Mouse (Mus musculus) CH12F3 (cell line): ENCODE results near the gene Plk3.

Experiments
- in situ Hi-C: fragments of 300-500 bp; cut with MboI; formaldehyde crosslinking; loops from 2 replicates; pipeline ENCODE4 v1.14.3; 2020; ENCODE audit warnings: low sequenced_read_pairs

The Plk3 gene

DNA sequence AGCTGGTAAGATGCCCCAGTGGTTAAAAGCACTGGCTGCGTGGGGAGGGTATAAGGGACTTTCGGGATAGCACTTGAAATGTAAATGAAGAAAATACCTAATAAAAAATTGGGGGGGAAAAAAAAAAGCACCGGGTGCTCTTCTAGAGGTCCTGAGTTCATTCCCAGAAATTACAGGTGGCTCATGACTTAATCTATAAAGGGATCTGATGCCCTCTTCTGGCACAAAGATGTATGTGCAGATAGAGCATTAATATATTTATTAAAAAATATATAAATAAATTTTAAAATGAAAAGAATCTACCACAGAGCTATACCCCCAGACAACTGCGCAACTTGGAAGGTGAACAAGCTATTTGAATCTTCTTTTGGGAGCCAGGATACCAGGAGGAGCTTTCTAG is 6.8 kb upstream of the Plk3 start:
- in situ Hi-C loops: loop anchor here (10.0 kb wide), 1 partner anchor 116 kb away; no protein-coding TSS in a partner anchor

DNA sequence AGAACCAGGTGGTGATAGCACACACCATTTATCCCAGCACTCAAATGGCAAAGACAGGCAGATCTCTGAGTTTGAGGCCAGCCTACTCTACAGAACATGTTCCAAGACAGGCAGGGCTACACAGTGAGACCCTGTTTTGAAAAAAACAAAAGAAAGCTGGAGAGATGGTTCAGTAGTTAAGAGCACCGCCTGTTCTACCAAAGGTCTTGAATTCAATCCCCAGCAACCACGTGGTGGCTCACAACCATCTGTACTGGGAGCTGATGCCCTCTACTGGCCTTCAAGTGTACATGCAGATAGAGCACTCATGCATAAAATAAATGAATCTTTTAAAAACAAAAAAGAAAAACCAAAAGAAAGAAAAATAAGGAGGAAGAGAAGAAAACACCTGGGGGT is 5.5 kb upstream of the Plk3 start:
- in situ Hi-C loops: no loop called here

DNA sequence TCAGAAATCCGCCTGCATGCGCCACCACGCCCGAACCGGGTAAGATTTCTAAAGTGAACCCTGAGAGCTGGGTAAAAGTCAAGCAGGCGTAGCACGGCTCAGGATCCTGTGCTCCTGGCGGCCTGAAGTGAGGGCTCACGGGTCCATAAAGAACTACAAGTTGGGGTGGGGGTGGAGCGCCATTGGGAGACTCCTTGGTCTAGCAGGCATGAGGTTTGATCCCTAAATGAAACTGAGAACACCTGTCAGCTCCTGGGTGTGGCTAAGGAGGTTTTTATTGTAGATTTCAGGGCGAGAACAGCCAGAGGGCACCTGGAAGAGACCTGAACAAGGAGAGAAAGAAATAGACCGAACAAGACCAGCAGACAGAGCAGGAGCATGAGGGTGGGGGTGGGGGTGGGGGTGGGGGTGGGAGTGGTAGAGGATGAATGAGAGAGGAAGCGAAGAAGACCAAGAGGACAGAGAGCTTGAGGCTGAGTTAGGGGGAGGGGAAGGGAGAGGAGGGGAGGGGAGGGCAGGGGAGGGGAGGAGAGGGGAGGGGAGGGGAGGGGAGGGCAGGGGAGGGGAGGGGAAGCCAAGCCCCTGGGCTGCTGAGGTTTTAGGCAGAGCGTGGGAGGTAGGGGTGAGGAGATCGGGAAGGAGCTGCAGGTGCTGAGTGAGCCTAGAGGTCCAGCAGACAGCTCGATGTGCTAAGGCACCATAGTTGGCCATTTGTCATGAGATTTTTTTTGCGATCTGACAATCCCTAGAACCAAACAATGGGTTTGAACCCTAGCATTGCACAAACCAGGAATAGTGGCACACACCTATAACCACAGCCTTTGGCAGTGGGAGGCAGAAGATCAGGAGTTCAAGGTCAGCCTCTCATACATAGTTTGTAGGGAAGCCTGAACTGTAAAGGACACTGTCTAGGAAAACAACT is 4.8 kb upstream of the Plk3 start:
- in situ Hi-C loops: no loop called here

DNA sequence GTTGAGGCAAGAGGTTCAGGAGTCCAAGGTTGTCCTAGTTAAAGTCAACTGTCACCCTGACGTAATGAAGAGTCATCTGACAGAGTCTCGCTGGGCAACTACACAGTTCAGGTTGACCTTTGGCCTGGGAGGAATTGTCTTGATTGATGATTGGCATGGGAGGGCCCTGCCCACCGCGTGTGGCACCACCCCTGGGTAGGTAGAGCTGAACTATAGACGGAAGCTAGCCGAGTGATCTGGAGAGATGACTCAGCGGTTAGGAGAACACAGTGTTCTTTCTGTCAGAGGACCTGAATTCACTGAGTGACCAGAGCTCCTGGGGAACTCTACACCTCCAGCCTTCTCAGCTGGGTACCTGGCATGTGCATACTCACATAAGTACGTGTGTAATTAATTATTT is 2.3 kb upstream of the Plk3 start:
- in situ Hi-C loops: no loop called here

DNA sequence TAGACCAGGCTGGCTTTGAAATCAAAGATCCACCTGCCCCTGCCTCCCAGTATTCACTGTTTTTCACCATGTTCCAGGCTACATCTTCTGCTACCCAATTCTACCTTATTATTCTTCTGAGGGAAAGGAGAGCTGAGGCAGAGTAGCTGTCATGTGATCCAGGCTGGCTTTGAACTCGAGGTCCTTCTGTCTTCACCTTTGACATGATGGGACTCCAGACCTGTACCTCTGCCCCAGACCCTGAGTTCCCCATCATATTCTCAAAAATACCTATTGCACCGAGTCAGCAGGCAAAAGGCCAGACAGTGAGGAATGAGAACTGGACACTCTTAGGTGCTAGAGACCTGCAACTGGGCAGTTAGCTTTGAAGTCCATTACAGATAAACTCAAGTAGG is 835 bp upstream of the Plk3 start:
- in situ Hi-C loops: no loop called here

DNA sequence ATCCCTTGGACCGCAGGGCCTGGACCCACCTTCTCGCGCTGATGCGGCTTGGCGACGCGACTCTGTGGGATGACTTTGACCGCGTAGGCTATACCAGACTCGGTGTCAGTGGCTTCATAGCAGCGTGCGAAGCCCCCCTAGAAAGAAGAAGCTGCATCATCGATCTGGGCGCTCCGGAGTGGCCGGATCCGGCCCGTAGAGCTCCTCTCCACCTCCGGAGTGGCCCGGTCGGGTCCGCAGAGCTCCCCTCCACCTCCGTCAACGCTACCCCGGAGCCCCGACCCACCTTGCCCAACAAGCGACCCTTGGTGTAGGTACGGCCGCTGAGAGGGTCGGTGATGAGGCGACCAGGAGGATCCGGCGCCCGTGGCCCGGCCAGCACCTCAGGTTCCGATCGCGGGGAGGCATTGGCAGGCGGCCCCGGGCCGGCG is 382 bp downstream of the Plk3 start:
- in situ Hi-C loops: no loop called here

DNA sequence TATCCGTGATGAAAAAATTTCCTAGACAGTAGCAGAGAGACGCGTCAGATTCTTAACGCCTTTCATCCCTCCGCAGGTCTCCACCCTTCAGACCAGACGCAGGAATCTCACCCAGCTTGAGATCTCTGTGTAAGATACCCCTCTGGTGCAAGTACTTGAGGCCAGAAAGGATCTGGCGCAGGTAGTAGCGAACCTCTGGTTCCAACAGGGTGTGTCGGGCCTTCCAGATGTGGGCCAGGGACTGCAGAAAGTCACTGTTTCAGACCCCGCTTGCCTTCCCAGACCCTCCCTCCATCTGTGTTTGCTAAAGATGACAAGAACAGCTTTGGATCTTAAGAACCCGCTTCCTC is 994 bp downstream of the Plk3 start:
- in situ Hi-C loops: no loop called here

DNA sequence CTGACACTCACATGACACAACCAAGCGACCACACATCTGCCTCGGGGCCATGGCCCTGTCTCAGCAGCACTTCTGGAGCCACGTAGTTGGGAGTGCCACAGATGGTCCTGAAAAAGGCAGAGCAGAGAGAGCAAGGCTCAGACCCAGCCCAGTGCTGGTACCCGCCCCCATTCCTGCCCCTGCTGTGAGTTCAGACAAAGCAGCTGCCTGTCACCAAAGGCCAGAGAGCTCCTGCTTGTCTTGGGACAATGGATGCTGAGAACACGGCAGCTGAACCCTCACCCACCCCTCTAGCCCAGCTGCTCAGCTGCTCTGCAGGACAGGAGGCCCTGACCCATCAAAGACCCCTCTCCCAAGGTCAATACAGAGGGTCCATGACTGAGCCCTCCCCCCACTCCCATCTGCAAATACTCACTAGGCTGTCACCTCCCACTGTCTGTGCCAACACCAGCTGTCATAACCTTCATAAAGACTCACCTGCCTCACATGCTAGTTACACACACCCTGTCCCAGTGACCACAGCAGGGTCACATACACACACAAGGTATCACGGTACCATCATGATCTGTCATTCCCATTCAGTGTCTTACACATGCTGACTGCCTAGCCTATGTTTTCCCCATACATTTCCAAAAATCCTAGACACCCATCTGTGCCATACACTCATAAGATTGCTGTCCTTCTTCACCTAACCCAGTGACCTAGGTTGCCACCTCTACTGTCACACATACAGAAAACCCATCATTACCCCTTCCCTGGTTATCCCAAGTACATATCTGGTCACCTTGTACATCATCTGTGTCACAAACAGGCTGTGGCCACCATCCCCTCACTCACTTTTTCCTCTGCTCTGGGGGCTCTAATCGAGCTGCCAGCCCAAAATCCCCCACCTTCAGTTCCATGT is 1.6 kb downstream of the Plk3 start:
- in situ Hi-C loops: no loop called here

DNA sequence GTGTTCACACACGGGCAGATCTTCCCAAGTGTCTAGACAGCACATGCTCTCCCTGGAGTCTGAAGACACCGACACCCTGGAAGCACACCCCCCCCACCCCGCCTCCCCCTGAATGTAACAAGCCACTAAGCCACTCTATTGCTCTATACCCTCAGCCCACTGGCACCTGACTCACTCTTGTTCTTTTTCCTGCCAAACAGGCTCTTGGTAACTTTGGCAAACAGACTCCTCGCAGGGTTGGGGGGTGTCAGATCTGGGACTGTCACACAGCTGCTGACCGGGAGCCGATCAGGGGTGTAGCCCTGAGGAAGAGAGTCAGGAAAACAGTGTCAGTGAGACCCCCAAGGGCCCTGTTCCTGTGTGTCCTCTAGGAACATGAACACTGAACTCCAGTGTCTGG is 2.6 kb downstream of the Plk3 start:
- in situ Hi-C loops: no loop called here

DNA sequence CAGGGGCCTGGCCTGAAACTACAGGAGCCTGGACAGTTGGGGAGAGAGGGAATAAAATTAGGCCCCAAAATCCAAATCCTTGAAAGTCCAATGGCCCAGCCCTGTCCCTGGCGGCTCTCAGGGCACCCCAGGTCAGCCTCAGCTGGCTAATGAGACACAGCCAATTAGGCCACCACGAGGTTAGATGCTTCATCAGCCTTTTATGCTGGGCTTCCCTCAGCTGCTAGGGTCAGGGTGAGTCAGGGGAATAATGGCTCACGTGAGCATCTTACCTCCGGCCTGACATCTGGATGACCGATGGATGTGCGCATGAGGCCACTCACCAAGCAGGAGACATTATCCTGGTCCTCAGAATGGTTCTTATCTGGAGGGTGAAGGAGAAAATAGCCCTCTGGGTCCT is 3.0 kb downstream of the Plk3 start:
- in situ Hi-C loops: no loop called here

DNA sequence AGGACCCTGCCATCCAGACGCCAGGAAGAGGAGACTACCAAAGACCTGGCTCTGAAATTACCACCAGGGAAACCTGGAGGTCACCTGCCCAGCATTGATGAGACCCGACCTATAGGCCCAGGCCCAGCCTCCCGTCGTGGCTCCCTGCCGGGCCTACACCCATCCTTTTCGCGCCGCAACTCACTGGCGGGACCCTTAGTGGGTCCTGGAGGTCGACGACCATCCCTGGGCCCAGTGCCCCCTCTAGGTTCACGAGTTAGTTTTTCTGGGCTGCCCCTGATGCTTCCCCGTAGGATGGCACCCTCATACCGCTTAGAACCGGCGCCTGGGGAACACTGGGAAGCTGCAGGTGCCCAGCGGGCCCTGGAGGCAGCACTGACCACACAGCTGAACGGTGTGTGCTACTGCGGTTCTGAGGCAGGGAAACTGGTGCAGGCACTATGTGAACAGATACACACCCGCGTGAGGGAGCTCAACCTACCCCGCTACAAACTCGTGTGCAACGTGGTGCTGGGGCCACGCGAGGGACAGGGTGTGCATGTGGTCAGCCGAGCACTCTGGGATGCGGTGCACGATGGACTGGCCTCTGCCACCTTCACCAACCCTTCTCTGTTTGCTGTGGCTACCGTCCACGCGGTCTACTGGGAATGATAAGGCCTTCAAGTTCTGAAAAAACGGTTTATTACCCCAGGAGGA is 5.6 kb downstream of the Plk3 start:
- in situ Hi-C loops: no loop called here

DNA sequence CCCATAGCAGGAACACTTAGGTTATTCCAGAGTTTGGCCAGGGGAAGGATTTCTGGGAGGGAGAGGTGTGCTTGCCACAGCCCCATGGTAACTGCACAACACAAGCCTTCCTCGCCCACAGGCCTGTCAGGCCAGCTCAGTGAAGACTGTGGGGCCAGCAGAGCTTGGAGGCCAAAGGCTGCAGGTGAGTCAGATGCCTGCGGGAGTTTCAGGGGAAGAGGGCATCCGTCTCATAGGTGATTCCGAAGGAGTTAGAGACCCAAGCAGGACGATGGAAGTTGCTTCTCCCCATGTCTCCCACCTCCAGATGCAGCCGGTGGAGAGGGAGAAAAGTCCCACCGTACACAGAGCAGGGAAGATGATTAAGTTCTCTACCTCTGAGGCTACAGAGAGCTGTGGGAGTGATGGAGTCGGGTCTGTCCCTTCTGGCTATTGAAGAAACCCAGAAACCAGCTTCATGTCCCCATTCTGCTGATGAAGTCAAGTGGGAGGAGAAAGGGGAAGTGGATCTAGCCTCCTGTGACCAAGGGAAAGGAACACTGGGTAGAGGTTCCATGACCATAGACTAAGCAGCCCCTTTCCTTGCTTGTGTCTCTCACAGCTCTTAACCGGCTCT is 7.0 kb downstream of the Plk3 start, which contains the start of gene Tctex1d4:
TSS of gene Tctex1d4 (plus strand) at position 120 of the 616 bp plus-strand sequence.
- in situ Hi-C loops: no loop called here

DNA sequence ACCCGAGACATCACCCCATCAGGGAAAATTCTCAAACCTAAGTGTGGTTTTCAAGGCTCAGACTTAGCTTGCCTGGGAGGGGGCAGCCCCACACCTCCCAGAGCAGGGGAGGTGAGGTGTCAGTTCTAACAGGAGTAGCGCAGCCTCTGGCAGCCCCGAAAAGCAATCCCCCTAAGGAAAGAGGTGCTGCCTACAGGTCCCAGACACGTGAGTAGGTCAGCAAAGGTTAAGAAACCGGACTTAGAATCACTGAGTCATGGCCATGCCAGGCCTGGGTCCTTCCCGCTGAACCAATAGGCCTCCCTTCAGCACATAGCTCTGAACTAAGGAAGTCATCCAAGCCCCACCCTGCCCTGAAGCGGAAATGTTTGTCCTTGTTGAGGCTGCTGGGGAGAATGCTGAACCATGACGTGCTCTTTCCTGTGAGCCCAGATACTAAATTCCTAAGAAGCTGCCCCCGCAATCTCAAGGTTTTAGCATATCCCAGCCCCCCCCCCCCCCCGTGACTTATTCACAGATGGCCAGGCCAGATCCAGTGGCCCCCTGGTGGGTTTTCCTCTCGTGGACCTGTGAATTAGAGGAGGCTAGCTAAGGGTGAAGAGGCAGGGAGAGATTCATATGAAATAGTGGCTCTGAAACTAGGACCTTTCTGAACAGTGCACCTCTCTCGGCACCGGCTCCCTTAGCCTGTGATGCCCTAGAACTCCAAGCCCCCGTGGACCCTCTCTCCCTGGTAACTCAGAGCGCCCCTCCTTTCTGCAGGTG is 7.7 kb downstream of the Plk3 start:
- in situ Hi-C loops: no loop called here

DNA sequence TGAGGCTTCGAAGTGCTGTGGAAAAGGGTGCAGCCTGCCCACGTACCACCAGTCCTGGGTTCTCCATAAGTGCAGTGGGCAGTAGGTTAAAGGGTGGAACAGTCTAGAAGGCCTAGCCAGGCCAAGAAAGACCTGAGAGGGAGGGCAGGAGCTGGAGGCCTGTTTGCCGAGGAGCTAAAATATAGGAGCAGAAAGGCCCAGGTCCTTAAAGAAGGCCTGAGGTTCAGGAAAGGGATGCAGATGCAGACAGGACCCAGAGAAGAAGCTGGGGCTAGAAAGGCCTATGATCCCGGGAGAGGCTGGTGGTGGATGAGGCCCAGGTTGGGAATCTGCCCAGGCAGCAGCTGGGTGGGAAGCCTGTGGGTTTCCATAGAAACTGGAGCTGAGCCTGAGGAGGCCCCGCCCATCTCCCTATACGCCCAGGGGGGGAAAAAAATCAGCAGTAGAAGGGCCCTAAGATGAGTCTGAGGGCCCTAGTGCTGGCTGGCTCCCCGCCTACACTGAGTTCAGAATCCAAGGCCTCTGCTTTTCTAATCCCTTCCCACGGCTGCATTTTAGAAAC is 8.3 kb downstream of the Plk3 start, which contains the start of gene Btbd19:
TSS of gene Btbd19 (minus strand) at position 378 of the 562 bp plus-strand sequence.
- in situ Hi-C loops: no loop called here

DNA sequence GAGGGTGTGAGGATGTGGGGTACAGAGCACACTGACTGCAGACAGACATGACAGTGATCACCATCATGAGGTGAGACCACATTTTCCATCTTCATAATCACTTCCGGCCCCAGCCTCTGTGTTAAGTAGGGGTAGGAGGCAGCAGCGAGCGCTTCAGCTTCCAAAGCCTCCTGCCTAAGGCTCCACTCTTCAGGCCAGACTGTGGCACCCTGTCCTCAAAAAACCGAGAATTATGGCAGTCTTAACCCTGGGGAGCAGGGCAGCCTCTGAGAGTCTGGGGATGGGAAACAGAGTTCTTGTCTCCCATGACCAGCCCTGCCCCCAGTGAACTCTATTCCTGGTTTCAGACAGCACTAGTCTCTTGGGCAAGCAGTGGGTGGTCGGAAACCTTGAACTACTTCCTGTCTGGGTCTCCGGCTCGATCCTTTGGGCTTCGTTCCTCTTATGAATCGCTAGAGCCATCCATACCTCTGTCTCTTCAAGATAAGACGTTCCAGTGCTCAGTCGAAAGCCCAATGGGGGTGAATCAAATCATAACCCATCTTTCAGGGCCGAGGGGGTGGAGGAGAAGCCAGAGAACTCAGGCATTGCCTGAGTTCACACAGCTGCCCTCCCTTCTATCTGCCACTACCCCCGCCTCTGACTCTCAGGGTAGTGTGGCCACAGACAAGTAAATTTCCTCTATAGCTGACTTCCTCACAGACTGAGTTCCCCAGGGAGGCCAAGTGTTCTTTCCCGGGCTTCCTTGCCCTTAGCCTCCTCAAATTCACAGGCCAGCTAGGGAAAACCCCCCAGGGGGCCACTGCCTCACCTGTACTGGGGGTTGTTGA is 9.0 kb downstream of the Plk3 start:
- in situ Hi-C loops: no loop called here

DNA sequence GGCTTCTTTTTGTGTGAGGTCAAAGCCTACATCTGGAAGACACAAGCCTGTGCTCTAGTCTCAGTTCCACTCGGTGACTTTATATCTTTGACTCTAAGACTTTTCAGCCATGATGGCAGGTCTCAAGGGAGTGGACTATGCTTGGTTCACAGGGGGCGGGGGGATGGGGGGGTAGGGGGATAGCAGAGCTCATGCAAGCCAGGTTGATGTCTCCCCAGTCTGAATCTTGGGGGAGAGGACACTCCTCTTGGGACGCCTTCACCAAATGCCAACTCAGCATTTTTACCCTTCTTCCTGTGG is 9.6 kb downstream of the Plk3 start:
- in situ Hi-C loops: no loop called here

DNA sequence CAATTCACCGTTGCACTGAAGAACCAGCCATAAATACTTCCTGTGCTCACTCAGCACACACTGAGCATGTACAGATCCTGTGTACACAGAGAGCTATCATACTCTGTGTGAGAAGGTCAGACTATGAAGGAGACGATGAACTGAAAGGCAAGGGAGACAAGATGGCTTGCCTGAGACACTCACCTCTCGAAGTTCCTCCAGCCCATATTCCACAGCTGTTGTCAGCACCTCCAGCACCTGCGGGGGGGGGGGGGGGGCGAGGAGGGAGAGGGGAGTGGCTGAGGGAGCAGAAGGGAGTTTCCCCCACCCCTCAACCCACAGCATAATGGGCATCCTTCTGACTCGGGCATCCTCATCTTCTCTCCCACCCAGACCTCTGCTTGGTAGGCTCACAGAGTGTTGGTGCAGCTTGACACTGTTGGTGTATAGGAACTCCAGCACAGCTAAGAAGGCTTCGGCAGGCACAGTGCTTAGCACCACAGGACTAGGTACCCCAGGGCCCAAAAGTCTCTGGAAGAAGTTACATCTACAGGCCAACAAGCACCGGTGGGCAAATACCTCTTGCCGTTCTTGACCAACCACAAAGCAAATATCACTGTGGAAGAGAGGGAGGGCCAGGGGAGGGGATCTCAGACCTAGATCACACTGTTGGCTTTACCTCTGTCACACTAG is 10.1 kb downstream of the Plk3 start:
- in situ Hi-C loops: no loop called here

DNA sequence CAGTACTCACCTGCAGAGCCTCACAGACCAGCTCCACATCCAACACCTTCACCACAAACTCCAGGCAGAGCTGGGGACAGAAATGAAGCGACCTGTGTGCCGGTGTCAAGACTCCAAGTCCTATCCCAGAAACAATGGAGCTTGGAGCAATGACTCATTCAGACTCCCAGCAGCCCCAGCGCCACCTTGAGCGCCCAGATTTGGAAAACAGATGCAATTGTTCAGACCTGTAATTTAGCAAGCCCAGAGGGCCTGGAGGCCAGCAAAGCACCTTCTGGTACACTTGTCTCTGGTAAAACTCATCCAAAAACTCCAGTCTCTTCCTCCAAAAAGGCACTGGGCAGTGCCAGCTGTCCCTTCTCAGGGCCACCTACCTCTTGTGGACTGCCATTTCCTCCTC is 11.6 kb downstream of the Plk3 start:
- in situ Hi-C loops: no loop called here
